Mouse (Mus musculus) CH12.LX (cell line): ENCODE data around the gene Gck. TPM values are rescaled to one million over a fixed set of nuclear protein-coding genes. Genes with fewer than 3 reads are reported as not detected.

Experiments used
- DNase-seq: peaks from one replicate; pipeline ENCODE4 v3.0.0-alpha.2; 2013; ENCODE audit errors: extremely low read depth
- H3K27ac ChIP-seq: 2 replicates; pipeline ENCODE4 v1.5.1; 2012; ENCODE audit warnings: low read depth, mild to moderate bottlenecking, control low read depth, moderate library complexity; ENCODE audit not compliant: insufficient read depth
- H3K27me3 ChIP-seq: replicated peaks from 2 replicates; pipeline ENCODE3; 2012; ENCODE audit warnings: inconsistent platforms
- H3K36me3 ChIP-seq, 2 experiments: replicated peaks in 1 of 2; 2 replicates each; pipeline versions ENCODE3 to v1.6.1; 2012; ENCODE audit warnings: inconsistent platforms in 1 of 2, low read length in 1 of 2, mild to moderate bottlenecking in 1 of 2, mixed read lengths in 1 of 2, moderate library complexity in 1 of 2; ENCODE audit not compliant: control insufficient read depth in 1 of 2, insufficient read depth in 1 of 2
- H3K4me1 ChIP-seq, 2 experiments: 2 replicates each; pipeline ENCODE4 v1.6.1; 2012; ENCODE audit warnings: inconsistent platforms in 1 of 2, moderate library complexity in 1 of 2; ENCODE audit not compliant: insufficient read depth in 2 of 2, control insufficient read depth in 1 of 2
- H3K4me2 ChIP-seq: 2 replicates; pipeline ENCODE4 v1.6.1; 2012; ENCODE audit warnings: low read depth, mild to moderate bottlenecking, control low read depth; ENCODE audit not compliant: poor library complexity, insufficient read depth, severe bottlenecking
- H3K4me3 ChIP-seq, 3 experiments: fragments of 150-350 bp in 1 of 3; sonication (generic) in 1 of 3; replicated peaks in 1 of 3; 2 replicates each; pipeline versions ENCODE3 to v1.5.1; 2011 to 2012; ENCODE audit warnings: low read depth in 2 of 3, low read length in 2 of 3, mild to moderate bottlenecking in 2 of 3, moderate library complexity in 2 of 3, control low read depth in 1 of 3, improper control_type of control experiment in 1 of 3, inconsistent platforms in 1 of 3, mixed read lengths in 1 of 3; ENCODE audit not compliant: poor library complexity in 1 of 3
- H3K79me2 ChIP-seq: replicated peaks from 2 replicates; pipeline ENCODE4 v1.6.1; 2012; ENCODE audit warnings: mild to moderate bottlenecking, moderate library complexity; ENCODE audit not compliant: control insufficient read depth, poor library complexity, insufficient read depth, severe bottlenecking; ENCODE audit errors: extremely low read depth
- H3K9ac ChIP-seq: 2 replicates; pipeline ENCODE4 v1.6.1; 2012; ENCODE audit warnings: low read depth, mild to moderate bottlenecking, control low read depth, moderate library complexity; ENCODE audit not compliant: insufficient read depth
- H3K9me3 ChIP-seq: replicated peaks from 2 replicates; pipeline ENCODE3; 2012; ENCODE audit warnings: low read length, inconsistent platforms, mixed read lengths
- CHD2 ChIP-seq: IDR thresholded peaks from 2 replicates; pipeline ENCODE4 v1.6.1; 2011; ENCODE audit warnings: low read length, improper control_type of control experiment
- CTCF ChIP-seq, 2 experiments: IDR thresholded peaks in 1 of 2; conservative IDR thresholded peaks in 1 of 2; 2 replicates each; pipeline ENCODE4 v1.5.1; 2011 to 2012; ENCODE audit warnings: low read depth in 2 of 2, low read length in 2 of 2, improper control_type of control experiment in 1 of 2, inconsistent platforms in 1 of 2, mild to moderate bottlenecking in 1 of 2, moderate library complexity in 1 of 2
- HCFC1 ChIP-seq: IDR thresholded peaks from 2 replicates; pipeline ENCODE4 v1.6.1; 2012; ENCODE audit warnings: low read depth, mild to moderate bottlenecking, inconsistent platforms, low read length, improper control_type of control experiment
- JUN ChIP-seq: IDR thresholded peaks from 2 replicates; pipeline ENCODE4 v1.6.1; 2011; ENCODE audit warnings: low read depth, mild to moderate bottlenecking, low read length, improper control_type of control experiment, moderate library complexity; ENCODE audit not compliant: insufficient read depth
- JUND ChIP-seq: conservative IDR thresholded peaks from 2 replicates; pipeline ENCODE4 v1.6.1; 2011; ENCODE audit warnings: low read depth, low read length, improper control_type of control experiment
- MAFK ChIP-seq: IDR thresholded peaks from 2 replicates; pipeline ENCODE4 v1.6.1; 2011; ENCODE audit warnings: low read length, improper control_type of control experiment; ENCODE audit not compliant: insufficient replicate concordance
- MAX ChIP-seq: IDR thresholded peaks from 2 replicates; pipeline ENCODE4 v1.6.1; 2011; ENCODE audit warnings: low read length, improper control_type of control experiment
- MAZ ChIP-seq: IDR thresholded peaks from 2 replicates; pipeline ENCODE4 v1.6.1; 2012; ENCODE audit warnings: low read depth, mild to moderate bottlenecking, inconsistent platforms, low read length, improper control_type of control experiment, moderate library complexity
- MEF2A ChIP-seq: IDR thresholded peaks from 2 replicates; pipeline ENCODE4 v1.6.1; 2014; ENCODE audit warnings: low read depth, mild to moderate bottlenecking, inconsistent platforms, low read length, improper control_type of control experiment, borderline replicate concordance
- MYC ChIP-seq: IDR thresholded peaks from 2 replicates; pipeline ENCODE4 v1.6.1; 2011; ENCODE audit warnings: low read depth, mild to moderate bottlenecking, improper control_type of control experiment, low read length
- NELFE ChIP-seq: IDR thresholded peaks from 2 replicates; pipeline ENCODE4 v1.6.1; 2011; ENCODE audit warnings: low read depth, low read length, improper control_type of control experiment
- NRF1 ChIP-seq: IDR thresholded peaks from 2 replicates; pipeline ENCODE4 v1.6.1; 2014; ENCODE audit warnings: low read depth, mild to moderate bottlenecking, inconsistent platforms, low read length, improper control_type of control experiment, moderate library complexity
- PAX5 ChIP-seq: IDR thresholded peaks from 2 replicates; pipeline ENCODE4 v1.6.1; 2012; ENCODE audit warnings: low read length, inconsistent platforms, mixed read lengths
- POLR2AphosphoS2 ChIP-seq: IDR thresholded peaks from 2 replicates; pipeline ENCODE4 v1.6.1; 2011; ENCODE audit warnings: low read depth, low read length, improper control_type of control experiment
- RCOR1 ChIP-seq: conservative IDR thresholded peaks from 2 replicates; pipeline ENCODE4 v1.6.1; 2012; ENCODE audit warnings: low read depth, mild to moderate bottlenecking, inconsistent platforms, low read length, improper control_type of control experiment
- SMC3 ChIP-seq: IDR thresholded peaks from 2 replicates; pipeline ENCODE4 v1.6.1; 2011; ENCODE audit warnings: low read depth, low read length, improper control_type of control experiment
- TCF12 ChIP-seq: IDR thresholded peaks from 2 replicates; pipeline ENCODE4 v1.6.1; 2014; ENCODE audit warnings: low read depth, mild to moderate bottlenecking, inconsistent platforms, low read length, improper control_type of control experiment
- USF1 ChIP-seq: IDR thresholded peaks from 2 replicates; pipeline ENCODE4 v1.6.1; 2014; ENCODE audit warnings: low read depth, mild to moderate bottlenecking, inconsistent platforms, low read length, improper control_type of control experiment
- ZC3H11A ChIP-seq: IDR thresholded peaks from 2 replicates; pipeline ENCODE4 v1.6.1; 2012; ENCODE audit warnings: low read depth, mild to moderate bottlenecking, inconsistent platforms, low read length, improper control_type of control experiment
- ZNF384 ChIP-seq: IDR thresholded peaks from 2 replicates; pipeline ENCODE4 v1.6.1; 2012; ENCODE audit warnings: low read depth, low read length, improper control_type of control experiment, inconsistent platforms
- dilution Hi-C: fragments of 300-500 bp; cut with MboI; formaldehyde crosslinking; loops from 2 replicates; pipeline ENCODE4 v1.14.3; 2020; ENCODE audit warnings: low sequenced_read_pairs; ENCODE audit not compliant: extremely low pct_unique_long_range_greater_than_20kb, extremely low pct_ligation_motif_present
- in situ Hi-C: fragments of 300-500 bp; cut with MboI; formaldehyde crosslinking; loops from 3 replicates; pipeline ENCODE4 v1.14.3; 2019; ENCODE audit warnings: low sequenced_read_pairs, low pct_ligation_motif_present, low pct_unique_long_range_greater_than_20kb, mixed read lengths
- polyA plus RNA-seq: library from polyadenylated mRNA; unstranded; fragments of >175 nt; gene quantifications from 2 replicates; pipeline ENCODE4 v1.2.1, GENCODE M21; 2012; ENCODE audit warnings: low read depth; ENCODE audit not compliant: insufficient read length
- total RNA-seq, 2 experiments: library from RNA; depleted of rRNA; stranded (reverse); fragments of 300-350 nt in 1 of 2; fragments of >200 nt in 1 of 2; gene quantifications; 2 replicates each; pipeline ENCODE4 v1.2.3; 2012 to 2014

Gene Gck
- total and polyA plus RNA-seq, 3 experiments = 0.68 to 1.4 (median 1.0) TPM

DNA sequence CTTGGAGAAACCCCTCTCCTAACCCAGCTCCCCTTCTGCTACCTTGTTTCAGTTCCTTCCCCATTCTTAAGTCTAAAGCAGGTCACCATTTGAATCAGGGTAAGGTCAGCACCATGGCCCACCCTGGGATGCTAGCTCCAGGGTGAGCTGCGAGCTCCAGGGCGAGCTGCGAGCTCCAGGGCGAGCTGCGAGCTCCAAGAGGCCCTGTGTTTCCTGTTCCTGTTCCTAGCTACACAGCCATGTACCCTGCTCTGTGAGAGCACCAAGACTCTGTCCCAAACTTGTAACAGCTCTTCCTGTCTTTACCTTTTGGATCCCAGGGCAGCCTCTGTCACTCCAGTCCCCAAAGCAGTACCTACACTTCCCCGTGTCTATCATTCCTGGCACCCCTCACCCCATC lies 24.2 kb upstream of the Gck start:
- Histone ChIP-seq H3K27ac (no peak overlapping the region), H3K4me3 (no peak overlapping the region), H3K4me1 (peaks cover 11 to 18% of the 10 kb centered on the region in 2 experiments), H3K79me2 (no peaks in the 10 kb centered on the region), H3K36me3 (peaks cover 11 to 32% of the 10 kb centered on the region in 2 experiments), H3K9ac (no peak overlapping the region), H3K9me3 (no peaks in the 10 kb centered on the region), H3K4me2 (no peak overlapping the region), H3K27me3 (no peaks in the 10 kb centered on the region)
- no peak for DNase-seq
- dilution Hi-C loops (no loop called here), in situ Hi-C loops (no loop called here)
- TF ChIP-seq CTCF (conservative IDR thresholded peaks at IDR 0.05 in 1 of 2, IDR thresholded peaks at IDR 0.05 in 1 of 2; ENCODE audit: low read depth in 2 of 2, low read length in 2 of 2) (no peak), PAX5 (no peak), NRF1 (no peak), USF1 (no peak), MAZ (no peak), MAFK (no peak), MYC (no peak), SMC3 (no peak), MEF2A (no peak), JUN (no peak), TCF12 (no peak), MAX (no peak), JUND (no peak), HCFC1 (no peak)

DNA sequence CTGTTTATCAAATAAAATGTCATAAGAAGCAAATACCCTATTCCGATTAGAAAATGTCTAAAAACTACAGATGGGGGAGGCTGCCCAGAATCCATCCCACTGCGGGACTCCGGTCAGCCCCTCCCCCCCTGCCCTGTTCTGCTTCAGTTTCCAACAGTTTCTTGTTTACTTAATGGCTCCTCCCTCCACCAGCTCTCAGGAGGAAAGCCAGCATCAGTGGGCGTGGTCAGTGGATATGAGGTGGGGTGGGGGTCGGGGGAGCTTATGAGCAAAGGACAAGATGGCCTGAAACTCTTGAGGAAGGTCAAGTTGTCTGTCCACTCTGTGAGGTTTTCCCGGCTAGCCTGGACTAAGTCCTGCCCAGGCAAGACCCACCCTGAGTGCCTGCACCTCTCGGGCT lies 23.3 kb upstream of the Gck start:
- Histone ChIP-seq H3K27ac (no peak overlapping the region), H3K79me2 (no peaks in the 10 kb centered on the region), H3K4me1 (peaks cover 10 to 18% of the 10 kb centered on the region in 2 experiments)
- TF ChIP-seq TCF12 = no peak
- no peak for TF ChIP-seq NELFE
- no peak for TF ChIP-seq CHD2
- TF ChIP-seq ZNF384 = no peak
- TF ChIP-seq RCOR1 = no peak
- no peak for TF ChIP-seq POLR2AphosphoS2
- TF ChIP-seq ZC3H11A = no peak
- TF ChIP-seq MEF2A = no peak
- TF ChIP-seq, all 38 proteins: peak for 0
- Histone ChIP-seq H3K4me2 (no peak overlapping the region), H3K9ac (no peak overlapping the region), H3K27me3 (no peaks in the 10 kb centered on the region), H3K36me3 (peaks cover 14 to 41% of the 10 kb centered on the region in 2 experiments), H3K4me3 (no peak overlapping the region), H3K9me3 (no peaks in the 10 kb centered on the region)
- in situ Hi-C loops = no loop called here
- dilution Hi-C loops = no loop called here
- DNase-seq = no peak
